Mouse (Mus musculus): Measurements from ENCODE around the gene Tmem215. TPM values are rescaled to one million over a fixed set of nuclear protein-coding genes. Genes with fewer than 3 reads are reported as not detected.

Tmem215 gene
- not detected in 2 replicates for total RNA-seq (2021)
- long read RNA-seq = 0 reads

GRCm38 (mm10) chr4:40471880-40472279 lies at the start of gene Tmem215:
TSS of gene Tmem215 (plus strand) at chr4:40472180.
- DNase-seq = no peak

- DNase-seq = no peak
Observed at GRCm38 (mm10) chr4:40431916-40432315, 40.1 kb upstream of the Tmem215 start.

DNA sequence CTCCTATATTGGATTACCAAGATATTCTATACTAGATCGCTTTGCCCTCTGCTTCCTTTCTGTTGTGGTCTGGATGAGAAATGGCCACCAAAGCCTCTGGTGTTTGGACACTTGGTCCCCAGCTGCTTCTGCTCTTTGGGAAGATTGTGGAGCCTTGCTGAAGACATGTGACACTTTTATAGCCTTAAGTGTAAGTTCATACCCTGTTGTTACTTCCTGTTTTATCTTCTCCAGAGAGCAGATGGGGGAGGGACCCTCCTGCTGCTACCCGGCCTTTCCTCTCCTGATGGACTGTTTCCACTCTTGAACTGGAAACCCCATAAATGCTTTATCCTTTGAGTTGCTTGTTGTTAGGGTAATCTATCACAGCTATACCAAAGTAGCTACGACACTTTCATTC lies 38.6 kb upstream of the Tmem215 start:
- DNase-seq = no peak

DNA sequence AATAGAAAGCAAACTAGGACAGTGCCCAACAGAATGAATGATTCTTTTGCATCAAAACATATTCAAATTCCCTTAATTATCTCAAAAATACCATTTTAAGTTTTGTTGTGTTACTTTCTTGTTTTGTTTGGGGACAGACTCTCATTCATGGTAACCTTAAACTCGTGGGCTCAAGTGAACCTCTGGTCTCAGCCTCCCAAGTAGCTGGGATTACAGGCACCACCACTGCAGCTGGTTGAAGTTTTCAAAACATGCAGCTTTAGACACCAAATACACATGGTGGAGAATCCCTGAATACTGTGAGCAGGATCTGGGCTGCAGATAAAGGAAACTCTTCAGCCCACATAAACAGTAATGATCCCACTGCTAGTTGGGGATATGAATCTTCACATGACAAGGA lies 37.6 kb upstream of the Tmem215 start:
- DNase-seq = no peak

GRCm38 (mm10) chr4:40443565-40443964 lies 28.4 kb upstream of the Tmem215 start:
- DNase-seq = no peak

DNA sequence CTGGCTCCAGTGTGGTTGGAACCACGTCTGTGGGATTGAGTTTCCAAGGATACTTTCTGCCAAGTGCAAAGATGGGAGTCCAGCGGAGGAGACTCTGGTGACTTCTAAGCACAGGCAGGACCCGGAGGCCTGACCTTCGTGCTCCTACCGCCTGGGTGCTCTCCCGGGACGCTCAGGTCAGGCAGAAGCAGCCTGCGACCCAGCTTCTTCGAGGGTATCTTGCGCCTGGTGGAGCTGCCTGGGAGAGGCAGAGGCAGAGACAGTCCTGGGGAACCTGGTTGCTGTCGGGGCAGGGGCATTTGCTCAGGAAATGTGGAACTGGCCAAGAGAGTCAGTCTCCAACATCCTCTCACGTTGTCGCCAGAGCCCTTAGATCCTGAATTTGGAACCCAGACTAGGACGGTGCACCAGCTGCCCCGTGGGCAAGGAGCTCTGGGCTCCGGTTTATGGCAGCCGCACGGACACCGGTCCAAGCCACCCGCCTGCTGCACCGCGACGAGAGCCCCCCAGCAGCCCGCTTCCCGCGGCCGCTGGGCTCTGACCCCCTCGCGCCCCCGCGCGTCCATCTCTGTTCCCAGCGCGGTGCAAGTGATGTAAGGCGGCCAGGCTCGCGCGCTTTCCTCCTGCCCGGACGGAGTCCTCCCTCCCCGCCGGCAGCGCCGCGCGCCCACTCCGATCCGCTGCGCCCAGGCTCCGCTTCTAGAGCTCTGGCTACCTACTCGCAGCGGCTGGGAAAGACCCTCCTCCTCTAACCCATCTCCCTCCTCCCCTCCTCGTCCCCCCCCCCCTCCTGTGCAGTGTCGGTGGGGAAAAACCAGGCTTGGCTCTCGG lies 935 bp downstream of the Tmem215 start:
- DNase-seq = peak; percentile 8

DNA sequence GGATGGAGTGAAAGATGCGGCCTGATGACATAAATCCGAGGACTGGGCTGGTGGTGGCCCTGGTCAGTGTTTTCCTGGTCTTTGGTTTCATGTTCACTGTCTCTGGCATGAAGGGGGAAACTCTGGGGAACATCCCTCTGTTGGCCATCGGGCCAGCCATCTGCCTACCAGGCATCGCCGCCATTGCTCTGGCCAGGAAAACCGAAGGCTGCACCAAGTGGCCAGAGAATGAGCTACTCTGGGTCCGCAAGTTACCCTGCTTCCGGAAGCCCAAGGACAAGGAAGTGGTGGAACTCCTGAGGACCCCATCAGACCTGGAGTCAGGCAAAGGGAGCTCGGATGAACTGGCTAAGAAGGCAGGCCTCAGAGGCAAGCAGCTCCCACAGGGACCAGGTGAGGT lies 1.9 kb downstream of the Tmem215 start:
- DNase-seq = no peak

DNA sequence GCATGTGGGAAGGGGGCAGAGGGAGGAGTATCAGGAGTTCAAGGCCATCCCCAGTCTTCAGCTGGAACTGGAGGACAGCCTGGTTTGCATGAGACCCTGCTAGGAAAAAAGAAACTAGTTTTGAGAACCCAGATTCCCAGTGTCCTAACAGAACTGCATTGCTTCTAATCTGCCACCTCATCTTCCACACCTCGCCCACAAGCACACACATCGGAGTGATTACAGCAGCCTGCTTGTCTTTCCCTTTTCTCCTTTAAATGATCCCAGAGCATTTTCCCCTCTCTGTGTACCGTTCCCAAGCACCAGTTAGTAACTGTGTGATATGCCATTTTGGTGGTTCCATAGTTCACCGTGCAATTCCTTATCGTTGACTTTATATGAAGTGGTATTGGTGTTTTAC lies 6.0 kb downstream of the Tmem215 start:
- DNase-seq = no peak

- no peak for DNase-seq
Observed at GRCm38 (mm10) chr4:40486546-40486945, 14.6 kb downstream of the Tmem215 start.

DNA sequence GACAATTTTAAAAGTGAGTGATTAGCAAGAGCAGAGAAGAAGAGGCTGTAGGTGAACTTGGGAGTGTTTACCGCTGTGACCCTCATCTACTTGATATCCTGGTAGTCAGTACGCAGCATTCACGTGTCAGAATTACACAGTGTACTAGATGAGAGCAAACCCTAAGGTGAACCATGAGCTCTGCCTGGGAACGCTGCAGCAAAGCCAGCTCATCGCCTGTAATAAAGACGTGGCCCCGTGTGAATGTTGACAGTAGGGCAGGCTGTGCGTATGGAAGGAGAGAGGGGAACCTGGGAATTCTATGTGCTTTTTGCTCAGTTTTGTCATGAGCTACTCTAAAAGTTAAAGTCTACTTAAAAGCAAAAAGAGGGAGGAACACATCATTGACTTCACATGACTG lies 19.8 kb downstream of the Tmem215 start:
- DNase-seq = no peak

GRCm38 (mm10) chr4:40496354-40496753 lies 24.4 kb downstream of the Tmem215 start:
- no peak for DNase-seq

- DNase-seq = no peak
Observed at GRCm38 (mm10) chr4:40496828-40497227, 24.8 kb downstream of the Tmem215 start.

DNA sequence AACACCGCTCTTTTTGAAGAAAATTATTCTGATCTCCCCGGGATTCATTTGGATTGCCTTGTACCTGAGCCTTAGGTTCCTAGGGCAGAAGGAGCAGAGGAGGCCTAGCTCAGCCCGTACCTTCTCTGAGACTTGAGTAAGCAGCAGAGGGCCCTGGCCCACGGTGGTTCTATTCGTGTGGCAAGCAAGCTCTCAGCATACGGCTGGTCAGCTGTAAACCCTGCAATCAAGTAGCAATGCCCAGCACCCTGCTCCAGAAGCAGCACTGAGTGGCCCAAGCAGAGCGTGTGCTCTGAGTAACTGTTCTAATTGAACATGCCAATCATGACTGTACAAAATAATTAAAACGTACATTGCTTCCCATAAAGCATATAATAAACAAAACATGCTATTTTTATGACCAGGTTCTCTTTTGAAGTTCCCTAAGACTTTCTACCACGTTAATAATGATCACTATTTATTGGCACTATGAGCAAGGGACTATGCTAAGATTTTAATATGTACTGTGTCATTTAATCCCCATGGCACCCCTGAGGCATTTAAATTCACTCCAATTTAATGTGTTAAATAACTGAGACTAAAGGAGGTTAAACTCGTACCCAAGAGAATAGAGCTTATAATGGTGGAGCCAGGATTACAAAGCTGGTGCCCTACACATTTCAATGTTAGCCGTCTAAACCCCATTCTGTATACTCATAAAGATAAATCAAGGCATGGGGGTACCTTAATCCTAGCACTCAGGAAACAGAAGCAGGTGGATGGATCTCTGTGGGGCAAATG lies 28.0 kb downstream of the Tmem215 start:
- no peak for DNase-seq

DNA sequence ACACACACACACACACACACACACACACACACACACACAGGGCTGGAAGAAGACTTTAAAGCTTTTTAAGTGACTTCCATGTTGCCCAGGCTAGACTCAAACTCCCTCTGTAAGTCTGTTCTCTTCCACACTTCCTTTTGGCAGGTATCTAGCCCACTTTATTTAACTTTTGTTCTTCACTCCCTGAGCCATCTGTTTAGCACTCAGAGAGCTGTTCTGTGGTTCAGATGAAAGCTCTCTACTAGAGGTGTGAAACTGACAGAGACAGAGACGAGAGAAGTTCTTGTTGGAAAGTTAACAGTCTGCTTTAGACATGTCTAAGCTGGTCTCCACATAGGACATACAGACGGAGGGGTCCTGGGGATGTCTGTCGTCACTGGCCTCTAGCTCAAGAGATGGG lies 30.5 kb downstream of the Tmem215 start:
- no peak for DNase-seq

- no peak for DNase-seq
Observed at GRCm38 (mm10) chr4:40509534-40509933, 37.6 kb downstream of the Tmem215 start.

DNA sequence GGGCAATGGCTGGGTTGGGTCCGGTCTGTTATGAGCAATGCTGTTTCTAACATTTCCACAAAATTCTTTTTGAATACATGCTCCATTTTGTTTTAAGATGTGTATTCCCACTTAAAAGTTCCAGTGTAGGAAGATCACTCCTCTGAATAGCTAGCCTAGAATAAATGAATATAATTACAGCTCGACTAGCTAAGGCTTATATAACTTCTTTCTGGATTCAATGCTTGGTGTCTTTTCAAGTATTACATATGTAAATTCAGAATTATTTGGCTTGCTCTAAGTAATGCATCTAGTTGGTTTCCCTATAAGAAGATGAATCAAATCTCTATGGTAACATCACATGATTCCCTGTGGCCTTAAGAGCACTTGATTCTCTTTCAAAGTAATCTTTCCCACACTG lies 41.3 kb downstream of the Tmem215 start:
- DNase-seq = no peak

GRCm38 (mm10) chr4:40518545-40519324 lies 46.8 kb downstream of the Tmem215 start:
- no peak for DNase-seq

Other genes with a start within 250 kb of the Tmem215 start
- gene Ddx58, start 232.4 kb upstream of the Tmem215 start, total RNA-seq (2021) = 24.4 and 34.1 TPM in 2 replicates
- 47.8 and 54.6 TPM in 2 replicates for gene Smim27, start 202.6 kb upstream of the Tmem215 start, total RNA-seq (2021)
- gene Topors, start 202.3 kb upstream of the Tmem215 start, total RNA-seq (2021) = 32.9 and 33.2 TPM in 2 replicates
- gene Ndufb6, start 192.8 kb upstream of the Tmem215 start, total RNA-seq (2021) = 177 and 194 TPM in 2 replicates
- 16.3 and 24.9 TPM in 2 replicates for gene Aptx, start 231.0 kb downstream of the Tmem215 start, total RNA-seq (2021)
- 235 and 424 TPM in 2 replicates for gene Dnaja1, start 250.0 kb downstream of the Tmem215 start, total RNA-seq (2021)